Mouse (Mus musculus): ENCODE measurements around the gene Specc1.

Gene Specc1

DNA sequence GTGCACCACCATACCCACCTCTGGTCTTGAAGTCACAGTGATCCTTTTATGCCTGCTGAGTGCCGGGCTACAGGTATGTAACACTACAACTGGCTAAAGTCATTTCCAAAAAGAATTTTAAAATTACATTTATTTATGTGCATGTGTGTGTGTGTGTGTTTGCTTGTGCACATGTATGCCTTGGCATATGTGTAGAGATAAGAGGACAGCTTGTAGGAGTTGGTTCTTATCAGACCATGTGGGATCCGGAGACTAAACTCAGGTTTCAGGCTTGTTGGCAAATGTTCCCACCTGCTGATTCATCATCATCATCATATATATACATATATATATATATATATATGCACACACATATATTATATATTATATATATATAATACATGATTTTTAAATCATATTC is 12.3 kb downstream of the Specc1 start:
- DNase-seq (ENCODE audit: low spot score) = no peak

GRCm38 (mm10) chr11:61970901-61971300 is 14.3 kb downstream of the Specc1 start:
- no peak for DNase-seq (ENCODE audit: low spot score)

GRCm38 (mm10) chr11:61971441-61972221 is 15.1 kb downstream of the Specc1 start:
- no peak for DNase-seq (ENCODE audit: low spot score)

- no peak for DNase-seq (ENCODE audit: low spot score)
These were observed 17.6 kb downstream of the Specc1 start for GRCm38 (mm10) chr11:61974106-61974707.

GRCm38 (mm10) chr11:61975783-61976182 is 19.2 kb downstream of the Specc1 start:
- DNase-seq (ENCODE audit: low spot score) = no peak

DNA sequence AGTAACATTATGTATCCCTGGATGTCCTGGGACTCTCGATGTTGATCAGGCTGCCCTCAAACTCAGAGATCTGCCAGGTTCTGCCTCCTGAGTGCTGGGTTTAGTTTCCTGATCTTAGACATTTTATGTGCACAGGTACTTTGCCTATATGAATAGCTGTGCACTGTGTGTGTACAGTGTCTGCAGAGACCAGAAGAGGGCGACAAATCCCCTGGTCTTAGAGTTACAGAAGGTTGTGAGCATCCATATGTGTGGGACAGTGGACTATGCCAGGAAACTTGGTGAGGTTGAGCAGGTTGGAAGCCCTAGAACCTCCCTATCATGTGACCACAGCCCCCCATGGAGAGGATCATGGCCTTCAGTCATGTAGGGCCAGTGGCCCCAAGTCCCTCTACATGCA is 24.7 kb downstream of the Specc1 start:
- DNase-seq (ENCODE audit: low spot score) = no peak

DNA sequence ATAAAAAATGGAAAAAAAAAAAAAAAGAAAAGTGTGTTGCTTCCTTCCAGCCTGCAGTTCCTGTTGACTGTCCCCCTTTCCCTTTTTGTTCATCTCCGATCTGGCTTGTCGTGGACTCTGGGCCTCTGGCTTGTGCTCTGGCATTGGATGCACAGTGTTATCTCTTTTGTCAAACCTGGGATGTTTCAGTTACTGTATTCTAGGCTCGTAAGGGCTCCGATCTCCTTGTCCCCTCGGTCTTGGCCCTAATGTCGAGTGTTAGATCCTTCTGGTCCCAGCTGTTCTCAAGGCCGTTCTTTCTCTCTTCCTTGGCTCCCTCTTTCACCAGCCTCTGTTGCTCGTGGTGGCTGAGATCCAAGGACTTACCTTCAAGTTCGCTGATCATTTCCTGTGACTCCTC is 26.3 kb downstream of the Specc1 start:
- no peak for DNase-seq (ENCODE audit: low spot score)

GRCm38 (mm10) chr11:61986939-61987338 is 30.4 kb downstream of the Specc1 start:
- DNase-seq (ENCODE audit: low spot score) = no peak

- DNase-seq (ENCODE audit: low spot score) = no peak
These were observed 33.1 kb downstream of the Specc1 start for GRCm38 (mm10) chr11:61989647-61990046.

DNA sequence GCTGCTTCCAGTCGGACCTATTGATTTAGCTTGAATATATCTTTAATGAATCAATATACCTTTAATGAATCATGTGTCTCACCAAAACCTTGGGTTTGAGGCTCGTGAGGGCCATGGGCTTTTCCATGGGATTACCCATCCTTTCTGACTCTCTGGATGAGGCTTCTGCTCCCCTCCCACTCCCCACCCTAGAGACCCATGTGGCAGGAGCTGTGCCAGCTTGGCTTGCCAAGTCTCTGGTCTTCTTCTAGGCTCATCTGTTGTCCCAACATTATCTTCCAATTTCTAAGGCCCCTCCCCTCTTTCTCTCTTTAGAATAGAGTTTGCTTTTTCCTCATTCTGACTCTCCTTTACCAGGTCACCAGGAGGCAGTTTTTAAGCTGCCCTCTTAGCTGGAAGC is 35.0 kb downstream of the Specc1 start:
- DNase-seq (ENCODE audit: low spot score) = no peak

DNA sequence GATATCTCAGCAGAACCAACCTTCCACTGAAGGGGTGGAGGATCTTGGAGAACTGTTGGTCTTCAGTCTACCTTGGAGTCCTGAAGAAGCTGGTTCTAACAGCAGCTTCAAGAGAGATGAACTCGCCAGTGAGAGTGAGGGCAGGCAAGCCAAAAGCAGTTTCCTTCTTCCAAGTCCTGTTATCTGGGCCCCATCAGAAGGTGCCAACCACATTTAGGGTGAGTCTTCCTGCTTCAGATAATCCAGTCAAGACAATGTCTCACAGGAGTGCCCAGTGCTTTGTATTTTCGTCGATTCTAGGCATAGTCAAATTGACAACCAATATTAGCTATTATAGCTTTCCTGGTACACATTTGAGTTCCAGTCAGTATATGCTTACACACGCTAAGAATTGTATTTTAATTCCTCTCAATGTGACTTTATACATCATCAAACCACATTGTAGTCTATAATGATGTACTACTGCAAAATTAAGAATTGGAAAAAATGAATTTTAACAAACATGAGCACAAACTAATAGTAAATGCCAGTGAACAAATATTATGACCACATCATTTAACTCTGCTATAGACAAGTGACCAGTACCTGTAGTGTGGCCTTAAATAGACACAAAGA is 36.2 kb downstream of the Specc1 start:
- DNase-seq (ENCODE audit: low spot score) = no peak

- no peak for DNase-seq (ENCODE audit: low spot score)
These were observed 42.9 kb downstream of the Specc1 start for GRCm38 (mm10) chr11:61999501-61999900.

- DNase-seq (ENCODE audit: low spot score) = no peak
These were observed 43.5 kb downstream of the Specc1 start for GRCm38 (mm10) chr11:62000099-62000498.

DNA sequence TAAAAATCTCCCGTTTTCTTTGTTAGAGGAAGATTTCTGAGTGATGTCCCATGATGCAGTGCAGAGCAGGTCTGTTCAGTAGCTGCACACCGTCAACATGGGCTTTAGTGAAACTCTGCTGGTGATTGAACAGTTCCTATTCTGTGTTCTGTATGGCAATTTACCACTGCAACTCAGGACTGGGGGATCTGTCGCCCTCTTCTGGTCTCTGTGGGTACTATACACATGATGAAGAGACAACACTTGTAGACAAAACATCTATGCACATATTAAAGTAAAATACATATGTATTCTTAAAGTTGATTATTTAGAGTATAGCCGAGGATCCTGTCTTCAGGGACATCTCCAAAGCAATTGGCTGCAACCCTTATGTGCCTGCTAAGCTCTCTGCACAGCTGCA is 45.4 kb downstream of the Specc1 start:
- no peak for DNase-seq (ENCODE audit: low spot score)

- DNase-seq (ENCODE audit: low spot score) = no peak
These were observed 48.3 kb downstream of the Specc1 start for GRCm38 (mm10) chr11:62004881-62005240.

DNA sequence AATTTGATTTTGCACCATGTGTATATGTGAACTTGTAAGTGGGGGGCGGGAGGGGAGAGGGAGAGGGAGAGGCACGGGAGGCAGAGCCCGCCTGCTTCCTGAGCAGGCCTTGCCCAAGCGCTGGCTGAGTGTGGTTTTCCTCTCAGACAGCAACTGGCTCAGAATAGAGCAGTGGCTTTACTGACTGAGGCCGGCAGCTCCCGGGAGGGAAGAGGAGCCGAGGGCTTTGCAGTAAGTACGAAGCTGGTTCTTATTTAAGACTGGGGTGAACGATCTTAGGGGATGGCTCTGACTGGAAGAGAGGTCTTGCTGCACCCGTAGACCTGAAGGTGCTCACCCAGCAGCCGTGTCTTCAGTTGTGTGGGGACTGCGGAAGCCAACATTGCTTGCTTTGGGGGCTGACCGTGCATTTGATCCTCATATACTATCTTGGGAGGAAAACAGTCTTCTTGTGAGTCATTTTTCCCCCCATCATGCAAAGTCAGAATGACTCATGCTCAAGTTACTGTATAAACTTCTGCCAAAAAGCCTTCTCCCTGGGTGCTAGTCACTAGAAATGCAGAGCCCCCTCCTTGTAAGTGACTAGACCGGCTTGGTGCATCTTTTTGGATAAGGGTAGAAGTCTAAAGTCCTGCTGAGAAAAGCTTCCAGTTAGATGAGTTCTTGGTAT is 48.8 kb downstream of the Specc1 start:
- DNase-seq (ENCODE audit: low spot score) = peak; percentile 10

- no peak for DNase-seq (ENCODE audit: low spot score)
These were observed 49.3 kb downstream of the Specc1 start for GRCm38 (mm10) chr11:62005911-62006260.

DNA sequence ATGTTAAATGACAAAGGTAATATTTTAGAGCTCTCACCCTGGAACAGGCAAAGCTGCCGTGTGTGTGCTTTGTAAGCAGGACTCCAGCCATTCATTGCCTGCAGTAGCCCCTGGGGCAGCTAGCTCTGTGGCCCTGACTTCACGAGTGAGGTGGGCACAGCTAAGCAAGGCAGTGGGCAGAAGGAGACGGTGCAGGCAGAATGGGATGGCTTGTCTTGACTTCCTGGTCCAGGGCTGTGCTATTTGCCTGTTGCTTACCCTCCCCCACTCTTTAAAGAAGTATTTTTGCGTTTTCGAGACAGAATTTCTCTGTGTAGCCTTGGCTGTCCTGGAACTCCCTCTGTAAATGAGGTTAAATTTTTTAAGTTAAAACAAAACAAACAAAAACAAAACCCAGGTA is 50.1 kb downstream of the Specc1 start:
- DNase-seq (ENCODE audit: low spot score) = no peak

GRCm38 (mm10) chr11:62007984-62008383 is 51.4 kb downstream of the Specc1 start:
- no peak for DNase-seq (ENCODE audit: low spot score)

DNA sequence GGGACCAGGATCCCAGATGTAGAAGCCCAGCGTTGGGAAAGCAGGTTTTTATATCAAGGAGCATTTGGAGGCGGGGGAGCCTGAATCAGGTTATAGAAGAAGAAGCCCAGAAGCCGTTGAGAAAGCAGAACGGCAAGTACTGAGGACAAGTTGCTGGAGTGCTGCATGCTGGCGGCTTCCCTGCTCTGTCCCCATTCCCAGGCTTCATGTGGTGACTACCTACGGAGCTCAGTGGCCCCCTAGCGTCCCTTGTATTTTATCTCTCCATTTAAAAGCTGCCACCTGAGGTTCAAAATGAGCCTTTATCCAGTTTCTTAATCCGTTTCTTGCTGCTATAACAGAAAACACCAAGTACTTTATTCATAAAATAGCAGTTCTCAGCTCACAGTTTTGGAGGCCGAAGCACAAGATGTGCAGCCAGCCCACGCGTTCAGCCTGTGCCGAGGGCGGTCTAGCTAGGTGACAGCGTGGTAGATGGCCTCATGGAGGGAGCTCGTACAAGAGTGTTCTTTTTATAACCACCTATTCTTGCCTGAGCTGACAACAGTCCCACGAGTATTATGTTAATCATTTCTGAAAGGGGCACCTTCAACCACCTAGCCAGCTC is 54.2 kb downstream of the Specc1 start:
- no peak for DNase-seq (ENCODE audit: low spot score)

GRCm38 (mm10) chr11:62012039-62012438 is 55.5 kb downstream of the Specc1 start:
- no peak for DNase-seq (ENCODE audit: low spot score)

GRCm38 (mm10) chr11:62013449-62013848 is 56.9 kb downstream of the Specc1 start:
- no peak for DNase-seq (ENCODE audit: low spot score)
